Mouse (Mus musculus) heart, embryonic 12.5 days (tissue): Measurements from ENCODE around the gene Usp47. TPM values are rescaled to one million over a fixed set of nuclear protein-coding genes. Genes with fewer than 3 reads are reported as not detected.
"Not testable (repeated sequence)": the region's sequence is repeated elsewhere in the genome, so short reads cannot be mapped to it uniquely, and the experiment has no call there.

Experiments used
- ATAC-seq: fragments of 200-750 bp; cut with Nextera tagmentation; 2 replicates; pipeline ENCODE4 v1.8.0; 2017; ENCODE audit warnings: moderate TSS enrichment, moderate library complexity; ENCODE audit not compliant: insufficient number of reproducible peaks, low FRiP score
- H3K27ac ChIP-seq: fragments of 300-500 bp; sonication (generic); 2 replicates; pipeline ENCODE4 v1.5.1; 2016; ENCODE audit warnings: mild to moderate bottlenecking, moderate library complexity; ENCODE audit not compliant: poor library complexity, severe bottlenecking
- H3K27me3 ChIP-seq: fragments of 300-500 bp; sonication (generic); replicated peaks from 2 replicates; pipeline ENCODE4 v1.6.1; 2016; ENCODE audit warnings: mild to moderate bottlenecking, moderate library complexity
- H3K36me3 ChIP-seq: fragments of 300-500 bp; sonication (generic); 2 replicates; pipeline ENCODE4 v1.6.1; 2016; ENCODE audit warnings: mild to moderate bottlenecking, moderate library complexity
- H3K4me1 ChIP-seq: fragments of 300-500 bp; sonication (generic); replicated peaks from 2 replicates; pipeline ENCODE4 v1.6.1; 2016; ENCODE audit warnings: mild to moderate bottlenecking
- H3K4me2 ChIP-seq: fragments of 300-500 bp; sonication (generic); 2 replicates; pipeline ENCODE4 v1.6.1; 2016; ENCODE audit warnings: mild to moderate bottlenecking, moderate library complexity
- H3K4me3 ChIP-seq: fragments of 300-500 bp; sonication (generic); 2 replicates; pipeline ENCODE4 v1.5.1; 2016; ENCODE audit warnings: mild to moderate bottlenecking
- H3K9ac ChIP-seq: fragments of 300-500 bp; sonication (generic); 2 replicates; pipeline ENCODE4 v1.6.1; 2016; ENCODE audit warnings: mild to moderate bottlenecking, moderate library complexity
- H3K9me3 ChIP-seq: fragments of 300-500 bp; sonication (generic); replicated peaks from 2 replicates; pipeline ENCODE4 v1.6.1; 2016; ENCODE audit warnings: mild to moderate bottlenecking, moderate library complexity
- WGBS: fragments of 180-500 bp; shearing (Covaris S2); methylation state at CpG from one replicate; pipeline ENCODE4 v1.1.7; 2016; 5-methylcytosine and 5-hydroxymethylcytosine counted together
- polyA plus RNA-seq: library from polyadenylated mRNA; unstranded; fragments of >200 nt; fragmentation: Nextera tagmentation; extraction: Ambion mirVana; gene quantifications from 2 replicates; pipeline ENCODE4 v1.2.1, GENCODE M21; 2016

The Usp47 gene
- polyA plus RNA-seq, 1 experiment from 2014 or later, result 93.3 TPM

GRCm38 (mm10) chr7:112086186-112086585 is 62.9 kb downstream of the Usp47 start:
- Histone ChIP-seq H3K4me2 (no peak overlapping the region), H3K4me3 (no peak overlapping the region), H3K27ac (no peak overlapping the region), H3K4me1 (no peaks in the 10 kb centered on the region), H3K36me3 (peaks cover 61% of the 10 kb centered on the region), H3K9ac (no peak overlapping the region), H3K27me3 (no peaks in the 10 kb centered on the region), H3K9me3 (no peaks in the 10 kb centered on the region)
- WGBS, result 86% methylated on average over 2 of the region's 2 CpGs
- no peak for ATAC-seq

DNA sequence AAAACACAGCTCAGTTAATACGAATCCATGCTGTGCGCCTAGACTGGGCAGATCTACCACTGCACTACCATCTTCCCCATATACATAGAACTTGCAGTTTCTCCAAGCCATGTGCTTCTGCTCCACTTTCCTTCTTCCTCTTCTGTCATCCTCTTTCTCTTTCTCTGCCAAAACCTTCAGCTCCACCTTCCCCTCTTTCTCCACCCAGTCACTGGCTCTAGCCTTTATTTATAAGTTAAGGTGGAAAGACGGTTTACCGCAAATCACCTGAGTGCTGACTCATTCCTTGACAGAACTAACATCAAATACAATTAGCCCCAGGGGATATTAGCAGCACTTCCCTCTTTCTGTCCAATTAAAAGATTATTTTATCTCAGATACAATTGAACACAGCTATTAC is 71.6 kb downstream of the Usp47 start:
- 92% methylated on average over 4 of the region's 4 CpGs for WGBS
- not testable (repeated sequence) for H3K9ac ChIP-seq, ATAC-seq, H3K4me3 ChIP-seq, H3K27me3 ChIP-seq, H3K27ac ChIP-seq, H3K9me3 ChIP-seq, H3K4me1 ChIP-seq, H3K4me2 ChIP-seq
- peaks cover 83% of the 10 kb centered on the region for H3K36me3 ChIP-seq

DNA sequence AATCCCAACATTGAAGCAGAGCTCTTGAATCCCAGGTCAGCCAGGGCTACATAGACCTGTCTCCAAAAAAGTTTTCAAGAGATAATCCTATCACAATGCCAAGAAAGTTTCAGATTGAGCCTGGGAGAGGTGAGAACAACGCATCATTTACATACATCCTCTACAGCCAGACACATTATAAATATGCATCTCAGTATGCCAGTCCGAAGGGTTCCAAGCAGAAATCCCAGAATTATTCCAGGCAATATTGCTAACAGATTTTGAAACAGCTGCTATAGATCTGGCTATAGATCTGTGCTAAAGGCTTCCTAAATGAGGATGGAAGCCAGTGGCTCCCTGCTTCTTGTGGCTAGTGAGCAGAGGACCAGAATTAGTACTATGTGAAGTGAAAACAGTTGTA is 77.6 kb downstream of the Usp47 start:
- 96% methylated on average over 2 of the region's 2 CpGs for WGBS
- Histone ChIP-seq H3K9me3 (no peaks in the 10 kb centered on the region), H3K4me3 (no peak overlapping the region), H3K9ac (no peak overlapping the region), H3K27me3 (no peaks in the 10 kb centered on the region), H3K27ac (no peak overlapping the region), H3K4me1 (0 out of 2 replicates have a peak, but pooled peaks cover 5% of the 10 kb centered on the region), H3K4me2 (no peak overlapping the region), H3K36me3 (peaks cover 74% of the 10 kb centered on the region)
- no peak for ATAC-seq

DNA sequence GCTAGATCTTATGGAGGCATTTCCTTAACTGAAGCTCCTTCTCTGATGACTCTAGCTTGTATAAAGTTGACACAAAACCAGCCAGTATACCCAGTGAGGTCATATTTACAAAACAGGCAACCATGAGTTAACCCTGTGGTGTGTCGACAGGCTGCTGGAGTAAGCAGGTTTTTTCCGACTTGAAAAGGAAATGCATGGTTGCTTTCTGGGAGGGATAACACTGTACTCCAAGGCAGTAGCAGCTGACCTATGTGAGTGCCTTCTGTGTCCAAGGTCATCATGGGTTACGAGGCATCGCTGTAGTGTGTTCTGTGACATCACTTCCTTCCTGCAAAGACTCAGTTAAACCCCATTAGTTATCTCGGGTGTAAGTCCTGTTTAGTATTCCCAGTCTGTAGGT is 79.6 kb downstream of the Usp47 start:
- no peak overlapping the region for H3K4me2 ChIP-seq
- no peak overlapping the region for H3K27ac ChIP-seq
- H3K9ac ChIP-seq, result no peak overlapping the region
- 0 out of 2 replicates have a peak, but pooled peaks cover 5% of the 10 kb centered on the region for H3K4me1 ChIP-seq
- H3K4me3 ChIP-seq, result no peak overlapping the region
- H3K9me3 ChIP-seq, result no peaks in the 10 kb centered on the region
- no peak for ATAC-seq
- H3K27me3 ChIP-seq, result no peaks in the 10 kb centered on the region
- 50% methylated on average over 5 of the region's 5 CpGs for WGBS
- H3K36me3 ChIP-seq, result peaks cover 79% of the 10 kb centered on the region

GRCm38 (mm10) chr7:112103816-112104215 is 80.5 kb downstream of the Usp47 start:
- Histone ChIP-seq H3K9ac (no peak overlapping the region), H3K4me3 (no peak overlapping the region), H3K36me3 (peaks cover 79% of the 10 kb centered on the region), H3K4me2 (no peak overlapping the region), H3K4me1 (0 out of 2 replicates have a peak, but pooled peaks cover 5% of the 10 kb centered on the region), H3K27ac (no peak overlapping the region), H3K9me3 (no peaks in the 10 kb centered on the region), H3K27me3 (no peaks in the 10 kb centered on the region)
- no peak for ATAC-seq
- 85% methylated on average over 5 of the region's 5 CpGs for WGBS

GRCm38 (mm10) chr7:112108757-112109156 is 85.5 kb downstream of the Usp47 start:
- no peak overlapping the region for H3K4me3 ChIP-seq
- peaks cover 88% of the 10 kb centered on the region for H3K36me3 ChIP-seq

DNA sequence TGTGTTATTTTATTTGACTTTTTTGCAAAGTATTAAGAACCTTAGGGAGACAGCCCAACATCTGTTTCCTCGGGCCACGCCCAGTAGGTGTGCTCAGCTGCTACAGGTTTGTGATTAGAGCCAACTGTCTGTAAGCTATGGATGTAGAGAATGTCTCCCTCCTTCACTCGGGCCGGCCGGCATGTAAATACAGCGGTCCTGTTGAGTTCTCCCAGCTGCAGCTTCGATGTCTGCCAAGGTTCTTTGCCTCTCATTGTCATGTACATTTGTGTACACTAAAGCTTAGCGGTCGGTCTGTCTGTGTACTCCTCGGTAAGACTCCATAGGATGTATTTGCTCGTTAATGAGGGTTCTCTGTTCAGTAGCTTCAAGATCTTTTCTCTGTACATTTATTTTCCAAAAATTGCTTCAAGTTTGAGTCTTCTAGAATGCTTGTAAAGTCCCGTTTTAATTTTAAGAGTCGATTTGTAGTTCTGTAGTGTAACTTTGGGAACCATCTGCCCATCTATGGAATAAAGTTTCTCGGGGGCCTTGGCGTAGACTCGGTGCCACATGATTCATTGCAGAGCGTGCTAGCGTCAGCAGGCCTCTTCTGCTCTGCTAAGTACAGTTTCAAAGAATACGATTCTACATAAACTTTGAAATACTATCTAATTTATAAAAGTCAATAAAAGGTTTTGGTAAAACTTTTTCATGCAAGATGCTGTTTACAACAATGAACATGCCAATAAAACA is 87.5 kb downstream of the Usp47 start:
- H3K36me3 ChIP-seq, result peaks cover 80% of the 10 kb centered on the region
- H3K4me3 ChIP-seq, result no peak overlapping the region
- 90% methylated on average over 19 of the region's 19 CpGs for WGBS

More at GRCm38 (mm10) chr7:112108757-112109156, 85.5 kb downstream of the Usp47 start:
- Histone ChIP-seq H3K27me3 (no peaks in the 10 kb centered on the region), H3K4me2 (no peak overlapping the region), H3K9me3 (no peaks in the 10 kb centered on the region), H3K9ac (no peak overlapping the region), H3K27ac (no peak overlapping the region), H3K4me1 (no peaks in the 10 kb centered on the region)
- ATAC-seq, result no peak

DNA sequence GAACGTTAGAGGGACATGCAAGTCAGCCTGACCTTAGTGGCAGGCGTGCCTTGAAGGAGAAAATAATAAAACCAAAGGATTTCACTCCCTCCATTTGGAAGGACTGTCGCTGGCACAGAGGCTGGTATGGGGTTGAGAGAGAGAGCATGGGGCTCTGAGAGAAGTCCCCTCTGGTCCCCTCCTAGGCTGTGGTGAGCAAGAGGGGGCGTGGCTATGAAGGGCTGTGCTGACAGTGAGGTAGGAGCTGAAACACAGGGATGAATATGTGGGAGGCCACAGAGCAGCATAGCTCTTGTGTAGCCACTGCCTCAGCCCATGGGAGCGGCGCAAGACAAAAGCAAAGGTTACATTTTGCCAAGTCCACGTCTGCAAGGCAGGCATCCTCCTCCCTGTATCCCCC is 94.2 kb downstream of the Usp47 start:
- H3K4me1 ChIP-seq, result peaks cover 20% of the 10 kb centered on the region
- no peaks in the 10 kb centered on the region for H3K27me3 ChIP-seq
- no peak for ATAC-seq
- H3K36me3 ChIP-seq, result peaks cover 54% of the 10 kb centered on the region
- 76% methylated on average over 7 of the region's 7 CpGs for WGBS
- no peak overlapping the region for H3K4me2 ChIP-seq
- no peak overlapping the region for H3K9ac ChIP-seq
- no peak overlapping the region for H3K27ac ChIP-seq
- peaks cover 3% of the 10 kb centered on the region; the same call in 1 of the 2 replicates for H3K9me3 ChIP-seq
- no peak overlapping the region for H3K4me3 ChIP-seq

More for the DNA sequence above, 87.5 kb downstream of the Usp47 start:
- Histone ChIP-seq H3K4me2 (no peak overlapping the region), H3K9me3 (no peaks in the 10 kb centered on the region), H3K4me1 (no peaks in the 10 kb centered on the region), H3K27me3 (no peaks in the 10 kb centered on the region), H3K9ac (no peak overlapping the region), H3K27ac (peak overlapping the region; percentile 1; the same call in 1 of the 2 replicates)
- ATAC-seq, result no peak

DNA sequence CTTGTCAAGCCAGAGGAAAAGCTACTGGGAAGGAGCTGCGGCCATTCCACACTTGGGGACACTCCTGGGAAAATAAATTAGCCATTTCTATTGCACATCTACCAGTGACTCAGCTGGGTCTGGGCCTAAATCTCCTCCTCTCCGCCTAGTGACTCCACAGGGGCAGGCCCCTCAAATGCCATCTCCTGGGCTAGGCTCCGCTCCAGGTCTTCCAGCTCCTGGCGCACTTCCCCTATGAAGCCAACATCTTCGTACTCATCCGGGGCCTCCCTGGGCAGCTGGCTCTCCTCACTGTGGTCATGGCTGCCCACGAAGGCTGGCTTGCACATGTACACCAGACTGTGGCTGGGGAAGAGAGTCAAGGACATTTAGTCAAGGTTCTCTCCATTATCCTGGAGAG is 94.8 kb downstream of the Usp47 start:
- no peaks in the 10 kb centered on the region for H3K27me3 ChIP-seq
- H3K36me3 ChIP-seq, result peaks cover 49% of the 10 kb centered on the region
- 86% methylated on average over 7 of the region's 7 CpGs for WGBS
- H3K9me3 ChIP-seq, result peaks cover 3% of the 10 kb centered on the region; the same call in 1 of the 2 replicates
- H3K4me2 ChIP-seq, result no peak overlapping the region
- no peak overlapping the region for H3K27ac ChIP-seq
- H3K4me1 ChIP-seq, result peaks cover 24% of the 10 kb centered on the region
- no peak overlapping the region for H3K4me3 ChIP-seq
- ATAC-seq, result no peak
- H3K9ac ChIP-seq, result no peak overlapping the region

DNA sequence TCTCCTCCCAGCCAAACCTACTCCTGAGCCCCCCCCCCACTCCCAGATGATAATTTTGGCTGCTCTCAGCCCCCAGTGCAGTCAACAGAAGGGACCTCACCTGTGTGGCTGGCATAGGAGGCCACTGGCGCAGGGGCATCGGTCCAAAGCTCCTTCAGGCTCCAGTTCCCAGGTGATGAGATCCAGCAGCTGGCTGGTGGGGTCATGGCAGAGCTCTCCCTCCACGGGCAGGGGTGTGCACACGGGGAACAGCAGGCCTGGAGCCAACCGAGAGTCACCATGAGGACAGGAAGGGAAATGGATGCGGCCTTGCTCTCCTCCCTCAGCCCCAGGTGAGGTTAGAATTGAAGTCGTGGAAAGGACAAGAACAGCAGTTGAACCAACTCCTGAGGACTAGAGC is 95.9 kb downstream of the Usp47 start:
- no peak overlapping the region for H3K4me3 ChIP-seq

DNA sequence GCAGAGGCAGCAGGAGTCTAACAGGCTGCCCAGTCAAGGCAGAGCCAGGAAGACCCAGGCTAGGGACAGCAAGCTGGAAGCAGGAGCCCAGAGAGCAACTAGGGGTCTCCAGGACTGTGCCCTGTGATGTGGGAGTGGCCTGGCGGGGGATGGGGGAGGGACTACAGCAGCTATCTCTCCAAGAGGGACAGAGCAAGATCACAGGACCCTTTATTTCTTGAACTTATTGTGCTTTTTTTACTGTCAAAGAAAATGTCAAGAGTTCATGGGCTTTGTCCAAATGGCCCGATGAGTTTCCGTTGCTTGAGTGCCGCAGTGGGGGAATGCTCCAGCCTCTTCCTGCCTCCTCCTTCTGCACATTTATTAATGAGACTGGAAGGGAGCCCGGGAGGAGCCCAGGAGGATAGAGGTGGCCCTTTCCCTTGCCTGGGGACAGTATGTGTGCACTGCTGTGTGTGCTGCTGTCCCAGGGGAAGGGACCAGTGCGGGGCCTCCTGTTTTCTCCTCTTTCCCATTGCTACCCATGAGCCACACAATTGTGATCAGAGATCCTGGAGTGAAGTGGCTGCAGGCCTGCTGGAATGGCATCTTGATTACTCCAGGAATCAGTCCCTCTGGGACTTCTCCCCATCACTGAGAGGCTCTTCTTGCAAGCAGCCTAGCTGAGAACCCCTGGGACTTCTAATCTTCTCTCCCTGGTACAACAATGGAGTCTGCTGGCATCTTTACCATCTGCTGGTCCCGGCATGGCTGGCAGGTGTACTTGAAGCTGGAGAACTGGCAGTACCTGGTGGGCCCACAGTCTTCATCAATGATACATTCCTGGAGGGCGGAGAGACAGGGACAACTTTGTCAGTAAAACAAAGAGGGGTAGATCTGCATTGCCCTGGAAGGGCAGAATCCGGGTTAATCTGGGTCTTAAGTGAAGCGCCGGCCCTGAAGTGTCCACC is 97.8 kb downstream of the Usp47 start:
- ATAC-seq, result no peak
- Histone ChIP-seq H3K36me3 (peaks cover 33% of the 10 kb centered on the region), H3K4me1 (peaks cover 41% of the 10 kb centered on the region), H3K4me3 (no peak overlapping the region), H3K27me3 (no peaks in the 10 kb centered on the region), H3K9ac (no peak overlapping the region), H3K4me2 (no peak overlapping the region), H3K27ac (no peak overlapping the region), H3K9me3 (peaks cover 3% of the 10 kb centered on the region; the same call in 1 of the 2 replicates)
- 63% methylated on average over 11 of the region's 11 CpGs for WGBS

More for the DNA sequence above, 95.9 kb downstream of the Usp47 start:
- peaks cover 29% of the 10 kb centered on the region for H3K4me1 ChIP-seq
- no peak for ATAC-seq
- H3K9me3 ChIP-seq, result peaks cover 3% of the 10 kb centered on the region; the same call in 1 of the 2 replicates
- H3K36me3 ChIP-seq, result peaks cover 39% of the 10 kb centered on the region
- no peaks in the 10 kb centered on the region for H3K27me3 ChIP-seq
- H3K27ac ChIP-seq, result no peak overlapping the region
- WGBS, result 83% methylated on average over 7 of the region's 7 CpGs
- no peak overlapping the region for H3K4me2 ChIP-seq
- no peak overlapping the region for H3K9ac ChIP-seq
